Mouse (Mus musculus) fat pad, adult 2 months (tissue): Measurements from ENCODE around the gene Cep57.

Source experiments
- DNase-seq: peaks from one replicate; pipeline ENCODE4 v3.0.0-alpha.2; 2011; ENCODE audit warnings: low read depth, low spot score; ENCODE audit errors: extremely low read depth

The Cep57 gene

DNA sequence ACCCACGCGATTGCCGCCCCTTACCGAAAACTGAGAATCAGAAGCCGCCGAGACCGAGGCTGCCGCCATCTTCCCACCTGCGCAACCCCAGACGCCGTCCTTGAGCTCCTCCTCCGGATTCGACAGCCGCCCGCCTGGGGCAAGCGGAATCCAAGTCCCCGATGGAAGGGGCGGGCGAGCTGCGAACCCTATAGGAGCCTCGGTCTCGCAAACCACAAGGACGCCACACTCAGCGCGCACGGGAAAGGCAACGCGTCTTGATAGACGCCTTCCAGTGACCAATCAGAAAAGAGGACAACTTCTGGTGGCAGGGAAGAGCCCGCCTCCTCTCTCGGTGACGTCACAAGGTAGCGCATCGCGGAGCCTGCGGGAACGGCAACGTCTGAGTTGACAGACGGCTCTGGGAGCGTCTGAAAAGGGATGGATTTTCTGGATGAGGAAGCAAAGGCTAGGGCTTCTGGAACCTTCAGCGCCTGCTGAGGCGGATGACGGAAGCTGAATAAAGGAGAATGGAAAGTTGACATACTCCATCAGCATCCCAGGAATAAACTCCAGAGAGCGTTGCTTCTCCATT lies at the start of gene Cep57:
Cep57 (minus strand) TSS at position 276 of the 574 bp plus-strand sequence.
- DNase-seq = peak; percentile 88

GRCm38 (mm10) chr9:13875340-13875739 lies 48.4 kb upstream of the Cep57 start:
- DNase-seq = no peak

- no peak for DNase-seq
Measured at GRCm38 (mm10) chr9:13874359-13874758, 47.5 kb upstream of the Cep57 start.

DNA sequence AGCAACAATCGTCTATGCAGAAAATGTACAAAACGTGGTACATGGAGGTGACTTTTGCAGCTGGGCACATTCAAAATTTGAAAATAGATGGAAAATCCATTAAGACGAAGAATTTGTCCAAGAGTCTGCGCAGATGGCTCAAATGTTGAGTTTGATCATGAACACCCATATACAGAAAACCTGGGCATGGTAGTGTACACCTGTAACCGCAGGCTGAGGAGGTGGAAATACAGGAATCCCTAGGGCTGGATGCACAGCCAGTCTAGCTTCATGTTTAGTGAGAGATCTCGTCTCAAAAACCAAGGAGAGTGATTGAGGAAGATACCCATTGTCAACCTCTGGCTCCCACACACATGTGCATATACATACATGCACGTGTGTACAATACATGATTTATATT lies 44.7 kb upstream of the Cep57 start:
- DNase-seq = no peak

- DNase-seq = no peak
Measured at GRCm38 (mm10) chr9:13867646-13868045, 40.7 kb upstream of the Cep57 start.

GRCm38 (mm10) chr9:13856777-13857176 lies 29.9 kb upstream of the Cep57 start:
- no peak for DNase-seq

- no peak for DNase-seq
Measured at GRCm38 (mm10) chr9:13856247-13856646, 29.3 kb upstream of the Cep57 start.

DNA sequence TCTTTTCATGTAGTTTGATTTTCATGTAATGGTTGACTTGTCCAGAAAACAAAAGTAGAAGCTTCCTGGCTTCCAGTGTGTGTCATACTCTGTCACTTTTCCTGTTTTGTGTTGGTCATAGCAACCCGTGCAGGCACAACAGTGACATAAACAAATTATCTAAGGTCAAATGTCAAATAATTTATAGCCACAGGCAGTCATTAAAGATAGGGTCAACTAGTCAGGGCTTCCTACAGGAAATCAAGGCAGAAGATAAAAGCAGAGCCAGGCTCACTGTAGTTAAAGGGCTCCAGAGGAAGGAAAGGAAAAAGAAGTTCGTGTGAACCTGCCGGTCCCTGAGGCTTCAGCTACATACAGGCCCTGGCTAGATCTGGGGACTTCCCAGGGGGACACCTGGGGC lies 27.0 kb upstream of the Cep57 start:
- DNase-seq = no peak

GRCm38 (mm10) chr9:13848481-13849480 lies 21.9 kb upstream of the Cep57 start:
- no peak for DNase-seq

GRCm38 (mm10) chr9:13847591-13847990 lies 20.7 kb upstream of the Cep57 start:
- DNase-seq = no peak

- no peak for DNase-seq
Measured at GRCm38 (mm10) chr9:13836726-13837125, 9.8 kb upstream of the Cep57 start.

DNA sequence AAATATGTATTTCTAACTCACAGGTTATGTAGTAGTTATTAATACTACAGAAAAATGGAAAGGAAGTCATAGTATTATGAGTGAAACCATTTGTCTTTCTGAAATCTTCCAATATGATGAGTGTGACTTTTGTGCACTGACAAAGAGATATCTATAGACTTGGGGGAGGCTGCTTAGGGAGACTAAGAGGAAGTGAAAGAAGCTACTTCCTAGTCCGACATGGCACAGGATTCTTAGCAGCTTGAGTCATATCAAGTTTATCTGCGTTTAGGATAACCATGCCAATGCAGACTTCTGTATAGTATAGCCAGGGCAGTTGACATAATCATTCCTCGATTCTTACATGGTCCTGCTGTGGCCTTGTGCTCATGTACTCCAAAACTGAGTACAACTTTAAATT lies 8.3 kb upstream of the Cep57 start:
- DNase-seq = no peak

- DNase-seq = no peak
Measured at GRCm38 (mm10) chr9:13828087-13828441, 1.2 kb upstream of the Cep57 start.

- DNase-seq = peak; percentile 98
Measured at GRCm38 (mm10) chr9:13827406-13828086, 639 bp upstream of the Cep57 start, which contains the start of gene Fam76b. Fam76b (plus strand) TSS chr9:13827716.

- DNase-seq = no peak
Measured at GRCm38 (mm10) chr9:13826391-13826805, 509 bp downstream of the Cep57 start.

DNA sequence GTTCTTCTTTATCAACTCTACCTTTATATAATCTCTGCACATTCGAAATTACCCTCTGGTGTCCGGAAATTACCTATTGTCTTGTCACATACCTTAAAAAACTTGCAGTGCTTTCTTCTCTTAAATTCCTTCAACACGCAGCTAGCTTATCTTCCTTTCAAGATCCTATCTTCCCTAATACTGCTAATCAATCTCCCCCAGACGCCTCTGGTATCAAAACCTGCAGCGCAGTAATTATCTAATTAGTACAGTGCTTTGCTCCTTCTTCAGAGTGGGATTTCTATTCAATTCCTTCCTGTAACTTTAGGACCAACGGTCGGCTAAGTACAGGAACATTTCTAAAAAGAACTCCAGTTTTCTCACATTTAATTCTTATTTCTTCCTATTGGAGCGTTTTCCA lies 1.0 kb downstream of the Cep57 start:
- DNase-seq = no peak

DNA sequence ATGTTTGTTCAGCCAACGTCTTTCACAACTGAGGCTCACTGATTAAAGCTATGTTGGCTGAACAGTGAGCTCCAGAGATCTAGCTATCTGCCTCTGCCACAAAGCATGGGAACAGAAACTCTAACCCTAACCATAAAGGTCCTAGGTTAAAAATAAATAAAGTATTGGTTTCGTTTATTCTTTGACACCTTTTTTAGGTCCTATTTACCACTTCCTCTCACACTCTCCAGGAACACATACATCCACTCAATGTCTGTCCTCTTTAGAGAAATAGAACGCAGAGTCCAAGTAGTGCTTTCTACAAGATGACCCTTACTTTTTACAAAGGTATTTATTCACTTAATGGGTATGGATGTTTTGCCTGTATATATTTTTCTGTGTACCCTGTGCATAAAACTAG lies 6.1 kb downstream of the Cep57 start:
- no peak for DNase-seq

DNA sequence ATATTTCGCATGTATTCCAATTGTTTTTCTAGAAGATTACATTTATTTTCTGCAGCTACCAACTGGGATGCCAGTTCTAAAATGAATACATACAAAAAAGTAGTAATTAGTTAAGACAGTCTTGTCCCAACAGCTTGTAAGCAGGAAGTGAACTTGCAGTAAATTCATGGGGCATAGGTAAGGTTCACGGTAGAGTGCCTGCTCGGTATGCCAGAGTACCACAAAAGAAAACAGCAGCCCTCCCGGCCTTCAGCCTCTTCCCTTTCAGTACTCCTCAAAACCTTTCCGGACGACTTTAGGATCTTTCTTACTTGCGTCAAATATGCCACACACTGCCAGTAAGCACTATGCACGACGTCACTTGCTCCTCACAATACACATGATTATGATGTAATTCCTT lies 8.5 kb downstream of the Cep57 start:
- no peak for DNase-seq

GRCm38 (mm10) chr9:13809937-13810336 lies 17.0 kb downstream of the Cep57 start:
- DNase-seq = no peak

DNA sequence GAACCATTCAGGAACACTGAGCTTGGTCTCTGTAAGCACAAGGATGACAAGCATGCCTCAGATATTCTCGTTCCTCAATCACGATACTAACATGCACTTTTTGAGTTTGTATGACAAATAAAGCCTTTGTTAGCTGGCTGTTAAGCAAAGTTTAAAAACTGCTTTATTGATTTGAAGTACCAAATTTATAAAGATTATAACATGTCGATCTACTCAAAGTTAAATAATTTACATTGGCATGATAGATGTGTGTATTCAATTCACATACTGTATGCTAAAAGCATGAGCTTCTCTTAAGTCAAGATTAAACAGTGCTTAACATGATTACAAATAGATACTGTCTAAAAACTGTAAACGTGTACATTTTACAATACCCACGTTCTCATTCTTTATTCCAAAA lies 19.2 kb downstream of the Cep57 start:
- no peak for DNase-seq

GRCm38 (mm10) chr9:13806854-13807253 lies 20.1 kb downstream of the Cep57 start:
- DNase-seq = no peak

- no peak for DNase-seq
Measured at GRCm38 (mm10) chr9:13804480-13804879, 22.4 kb downstream of the Cep57 start.
